Mouse (Mus musculus): ENCODE data around the gene Cerk. TPM values are rescaled to one million over a fixed set of nuclear protein-coding genes. Genes with fewer than 3 reads are reported as not detected.
"Not testable (repeated sequence)": the region's sequence is repeated elsewhere in the genome, so short reads cannot be mapped to it uniquely, and the experiment has no call there.

Cerk gene
- total RNA-seq (2015), result 25.0 and 26.5 TPM in 2 replicates
- total RNA-seq (2017), result 37.6 and 45.7 TPM in 2 replicates

DNA sequence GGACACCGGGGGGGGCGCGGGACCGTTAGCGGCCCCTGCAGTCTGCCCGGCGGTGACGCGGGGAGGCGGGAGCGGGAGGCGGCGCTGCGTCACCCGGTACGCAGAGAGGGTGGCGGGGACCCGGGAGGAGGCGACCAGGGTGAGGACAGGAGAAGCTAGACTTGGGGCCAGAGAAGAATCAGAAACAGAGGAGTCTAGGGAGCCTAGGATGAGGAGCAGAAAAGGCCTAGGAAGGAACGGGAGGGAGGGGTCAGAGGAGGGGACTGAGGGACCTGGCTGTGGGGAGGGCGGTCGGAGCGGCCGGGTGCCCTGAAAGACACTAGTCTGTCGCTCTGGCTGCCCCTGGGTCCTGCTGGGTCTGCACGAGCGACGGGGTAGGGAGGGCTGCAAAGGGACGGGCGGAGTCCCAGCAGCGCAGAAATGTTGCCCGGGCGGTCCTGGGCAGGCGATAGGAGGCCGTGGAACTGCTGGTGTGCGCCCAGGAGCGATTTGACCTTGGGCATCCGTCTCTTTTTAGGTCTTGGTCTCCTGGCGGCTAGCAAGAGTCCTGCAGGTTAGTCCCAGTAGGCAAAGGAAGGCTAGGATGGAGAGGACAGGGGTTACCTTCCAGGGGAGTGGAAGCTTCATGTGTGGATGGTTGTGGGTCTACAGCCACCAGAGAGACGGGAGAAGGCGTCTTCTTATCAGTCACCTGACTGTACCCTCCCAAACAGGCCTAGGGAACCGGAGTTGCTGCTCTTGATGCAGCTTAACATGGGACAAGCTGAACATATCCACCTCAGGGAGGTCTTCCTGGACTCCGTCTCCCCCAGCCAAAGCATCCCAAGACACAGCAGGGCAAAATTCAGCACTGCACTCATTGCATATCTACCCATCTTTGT is at the start of gene Cerk:
Cerk (minus strand) TSS at position 453 of the 881 bp plus-strand sequence.
- ATAC-seq (replicated peaks; ENCODE audit: poor library complexity), result peak; percentile 59

DNA sequence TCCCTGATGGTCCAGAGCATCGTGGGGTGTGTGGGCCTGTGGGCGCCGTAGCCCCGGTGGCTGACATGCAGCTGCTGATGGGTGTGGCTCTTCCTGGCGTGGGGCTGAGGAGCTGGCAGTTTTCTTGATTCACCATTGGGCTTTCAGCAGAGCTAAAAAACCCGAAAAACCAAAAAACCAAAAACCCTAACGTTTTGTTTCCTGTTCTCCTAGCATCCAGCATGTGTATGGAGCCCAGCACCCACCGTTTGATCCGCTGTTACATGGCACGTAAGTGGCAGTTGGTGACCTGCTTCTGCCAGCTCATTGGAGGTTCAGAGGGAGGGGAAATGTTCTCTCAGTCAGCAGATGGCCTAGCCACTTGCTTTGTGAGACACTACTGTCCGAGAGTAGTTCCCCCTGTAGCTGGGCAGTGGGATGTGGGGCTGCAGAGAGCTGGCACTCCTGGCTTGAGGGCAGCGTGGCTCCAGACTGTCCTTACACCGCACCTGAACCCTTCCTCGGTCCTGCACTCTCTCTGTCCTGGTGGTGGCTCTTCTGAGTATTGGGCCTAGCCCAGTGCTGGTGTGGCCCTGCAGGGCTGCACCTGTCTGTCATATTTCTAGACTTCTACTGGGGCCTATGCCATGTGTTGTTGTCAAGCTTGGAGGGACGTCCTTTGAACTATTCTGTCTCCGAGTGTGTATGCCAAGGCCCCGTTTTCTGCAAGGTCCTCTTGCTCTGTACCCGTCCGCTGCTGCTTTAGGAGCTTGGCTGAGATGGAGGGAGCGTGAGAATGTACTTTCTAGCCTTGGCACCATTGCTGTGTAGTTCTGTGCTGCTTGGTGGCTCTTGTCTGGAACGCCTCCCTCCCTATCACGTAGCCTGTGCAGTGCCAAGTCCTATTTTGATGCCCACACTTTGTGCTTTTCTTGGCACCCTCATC is 48.8 kb upstream of the Cerk start:
- peak; percentile 50 for ATAC-seq (replicated peaks; ENCODE audit: poor library complexity)

DNA sequence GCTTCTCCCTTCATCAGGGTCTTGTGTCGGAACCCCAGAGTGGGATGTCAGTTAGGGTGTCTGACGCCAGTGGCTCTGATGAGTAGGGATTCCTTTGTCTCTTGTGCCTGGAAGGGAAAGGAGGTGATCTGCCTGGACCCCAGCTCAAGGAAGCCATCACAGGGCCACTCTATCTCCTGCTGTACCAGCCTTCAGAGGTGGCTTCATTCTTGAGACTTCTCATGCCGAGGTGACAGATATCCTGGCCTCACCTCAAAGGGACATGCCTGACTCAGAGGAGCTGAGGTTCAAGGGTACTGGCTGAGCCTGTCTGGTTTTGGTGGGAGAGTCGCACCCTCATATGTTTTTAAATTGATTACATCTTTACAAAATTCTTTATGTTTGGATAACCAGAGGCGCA is 48.1 kb upstream of the Cerk start:
- ATAC-seq (replicated peaks; ENCODE audit: poor library complexity), result no peak

DNA sequence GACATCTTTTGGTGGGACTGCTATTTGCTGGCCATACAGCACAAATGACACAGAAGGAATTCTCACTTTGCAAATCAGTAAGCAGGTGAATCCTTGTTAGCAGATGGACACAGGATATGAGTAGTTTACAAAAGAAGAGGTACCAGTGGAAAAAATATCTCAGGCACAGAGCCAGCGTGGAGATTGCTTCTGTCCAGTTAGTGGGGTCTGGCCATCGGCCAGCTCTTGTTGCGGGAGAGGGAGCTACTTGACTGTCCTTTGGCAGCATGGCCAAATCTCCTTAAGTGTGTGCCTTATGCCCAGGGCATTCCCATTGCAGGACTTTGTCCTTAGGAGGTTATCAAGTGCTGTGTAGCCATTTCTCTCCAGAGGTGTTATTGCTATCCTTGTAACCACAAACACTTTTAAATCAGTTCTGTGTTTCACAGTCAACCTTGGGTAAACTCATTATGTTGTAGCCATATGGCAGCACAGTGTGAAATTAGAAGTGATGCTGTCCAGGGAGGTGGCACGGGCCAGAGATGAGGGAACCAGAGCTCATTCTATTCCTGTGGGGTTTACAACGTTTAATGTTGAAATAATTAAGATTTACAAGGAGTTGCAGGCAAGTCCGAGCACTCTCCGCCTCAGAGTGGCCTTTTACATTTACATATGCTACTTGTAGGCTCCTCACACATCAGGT is 46.0 kb upstream of the Cerk start:
- no peak for ATAC-seq (replicated peaks; ENCODE audit: poor library complexity)

DNA sequence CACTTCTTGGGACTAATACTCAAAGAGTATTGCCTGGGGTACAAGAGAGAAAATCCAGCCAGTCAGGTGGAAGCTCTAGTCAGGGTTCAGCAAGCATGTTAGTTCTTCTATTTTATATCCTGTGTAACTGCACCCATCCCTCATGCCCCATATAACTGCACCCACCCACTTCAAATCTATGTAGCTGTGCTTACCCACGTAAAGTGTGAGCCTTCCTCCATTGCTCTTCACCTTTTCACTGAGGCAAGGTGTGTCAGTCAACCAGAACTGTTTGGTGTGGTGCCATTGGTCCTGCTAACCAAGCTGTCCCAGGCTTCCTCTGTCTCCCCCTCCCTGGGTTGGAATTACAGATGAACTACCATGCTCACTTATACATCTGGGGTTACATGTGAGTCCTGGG is 45.2 kb upstream of the Cerk start:
- no peak for ATAC-seq (replicated peaks; ENCODE audit: poor library complexity)

DNA sequence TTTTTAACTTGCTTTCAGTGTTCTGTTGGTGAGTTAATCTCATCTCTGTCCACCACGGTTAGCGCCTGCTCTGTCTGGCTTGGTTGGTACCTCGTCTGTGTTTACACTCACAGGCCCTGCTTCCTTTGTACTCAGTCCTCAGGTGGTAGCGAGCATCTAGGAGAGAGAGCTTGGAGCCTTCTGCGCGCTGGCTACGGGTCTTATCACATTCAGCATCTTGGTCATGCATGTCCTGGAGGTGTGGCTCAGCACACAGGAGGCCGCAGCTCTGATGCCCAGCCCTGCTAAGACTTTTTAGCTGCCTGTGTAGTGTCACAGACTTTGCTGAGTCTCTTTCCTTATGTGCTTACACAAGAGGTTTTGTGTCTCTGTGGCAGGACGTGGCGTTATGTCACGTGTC is 43.7 kb upstream of the Cerk start:
- no peak for ATAC-seq (replicated peaks; ENCODE audit: poor library complexity)

DNA sequence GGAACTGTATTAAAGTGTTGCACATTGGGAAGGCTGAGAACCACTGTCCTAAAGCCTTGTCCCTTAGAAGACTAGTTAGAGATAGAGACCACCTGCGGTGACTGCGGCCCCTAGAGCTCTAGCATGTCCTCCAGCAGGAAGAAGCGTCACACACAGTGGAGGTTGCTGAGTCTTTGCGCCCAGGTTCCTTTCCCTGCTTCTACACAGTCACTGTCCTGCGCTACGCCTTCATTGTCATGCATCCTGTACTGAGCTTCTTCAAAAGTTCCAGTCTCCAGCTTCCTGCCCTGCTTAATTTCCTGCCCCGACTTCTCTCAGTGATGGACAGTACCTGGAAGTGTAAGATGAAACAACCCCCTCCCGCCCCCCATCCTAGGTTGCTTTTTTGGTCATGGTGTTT is 43.1 kb upstream of the Cerk start:
- ATAC-seq (replicated peaks; ENCODE audit: poor library complexity), result no peak

DNA sequence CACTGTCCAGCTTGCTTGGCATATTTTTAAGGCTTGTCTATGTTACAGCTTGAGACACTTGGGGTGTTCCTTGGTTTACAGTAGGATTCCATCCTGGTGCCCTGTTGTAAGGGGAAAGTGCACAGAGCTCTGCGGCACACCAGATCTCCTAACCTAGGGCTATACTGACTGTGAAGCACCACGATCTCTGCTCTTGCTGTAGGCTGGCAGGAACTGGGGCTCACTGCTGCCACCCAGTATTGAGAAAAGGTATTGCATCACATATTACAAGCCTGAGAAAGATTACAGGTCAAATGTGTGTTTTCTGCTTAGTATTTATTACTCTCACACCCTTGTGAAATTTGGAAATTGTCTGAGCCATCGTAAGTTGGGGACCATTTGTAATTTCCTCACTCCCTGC is 42.2 kb upstream of the Cerk start:
- ATAC-seq (replicated peaks; ENCODE audit: poor library complexity), result peak; percentile 74

DNA sequence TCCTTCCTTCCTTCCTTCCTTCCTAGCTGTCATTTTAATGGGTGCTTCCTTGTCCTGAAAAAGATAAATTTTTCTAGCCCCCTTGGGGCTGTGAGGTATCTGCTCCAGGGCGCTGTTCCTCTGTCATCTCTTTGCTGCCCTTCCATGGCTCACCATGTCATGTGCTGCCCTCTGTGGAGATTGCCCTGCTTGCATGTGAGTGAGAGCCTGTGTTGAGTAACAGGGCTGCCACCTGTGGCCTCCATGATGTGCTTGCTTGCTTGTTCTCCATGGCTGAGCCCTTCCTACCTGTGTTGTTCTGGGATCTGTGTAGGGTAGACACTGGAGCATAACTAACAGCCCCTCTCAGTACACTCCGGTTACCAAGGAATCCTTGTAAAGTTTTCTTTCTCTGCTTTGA is 41.0 kb upstream of the Cerk start:
- no peak for ATAC-seq (replicated peaks; ENCODE audit: poor library complexity)

DNA sequence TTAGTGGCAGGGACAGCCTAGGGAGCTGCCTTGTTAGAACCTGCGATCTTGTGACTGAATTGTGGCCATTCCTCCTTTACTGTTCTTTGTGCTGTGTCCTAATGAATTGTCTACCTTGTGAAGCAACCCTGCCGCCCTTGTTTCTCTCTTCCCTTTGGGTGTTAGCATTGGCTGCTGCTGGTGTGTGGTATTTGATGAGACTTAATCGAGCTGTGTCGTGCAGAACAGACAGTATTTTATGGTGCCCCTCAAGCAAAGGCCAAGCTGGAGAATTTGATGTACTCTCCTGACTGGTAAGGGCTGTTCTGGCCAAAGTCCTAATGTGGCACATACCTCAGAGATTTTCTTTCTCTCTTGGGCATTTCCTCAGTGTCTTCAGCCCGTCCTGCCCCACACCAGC is 40.3 kb upstream of the Cerk start:
- no peak for ATAC-seq (replicated peaks; ENCODE audit: poor library complexity)

DNA sequence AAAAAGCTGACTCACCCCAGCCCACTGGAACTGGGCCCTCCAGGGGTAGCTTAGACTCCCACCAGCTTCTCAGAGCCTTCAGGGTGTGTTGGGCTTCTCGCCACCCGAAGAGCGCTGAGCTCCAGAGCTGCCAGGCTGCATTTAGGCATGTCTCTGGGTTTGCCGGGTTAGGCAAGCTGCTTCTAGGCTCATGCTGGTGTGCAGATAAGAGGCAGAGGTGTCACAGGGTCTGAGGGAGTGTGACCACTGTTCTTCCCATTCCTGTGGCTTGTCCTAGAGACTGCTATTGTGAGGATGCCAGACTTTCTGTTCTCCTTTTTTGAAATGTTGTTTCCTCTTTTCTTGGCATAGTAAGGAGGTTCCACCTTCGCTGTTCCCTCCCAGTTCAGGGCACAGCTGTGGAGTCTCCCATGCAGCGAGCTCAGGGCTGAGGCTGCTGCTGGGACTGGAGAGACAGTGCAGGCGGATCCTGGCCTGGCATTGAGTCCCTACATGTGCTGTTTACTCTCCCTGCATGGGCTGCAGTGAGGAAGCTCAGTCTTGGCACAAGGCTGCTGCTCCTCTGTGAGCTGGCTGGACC is 39.1 kb upstream of the Cerk start:
- peak; percentile 88 for ATAC-seq (replicated peaks; ENCODE audit: poor library complexity)

DNA sequence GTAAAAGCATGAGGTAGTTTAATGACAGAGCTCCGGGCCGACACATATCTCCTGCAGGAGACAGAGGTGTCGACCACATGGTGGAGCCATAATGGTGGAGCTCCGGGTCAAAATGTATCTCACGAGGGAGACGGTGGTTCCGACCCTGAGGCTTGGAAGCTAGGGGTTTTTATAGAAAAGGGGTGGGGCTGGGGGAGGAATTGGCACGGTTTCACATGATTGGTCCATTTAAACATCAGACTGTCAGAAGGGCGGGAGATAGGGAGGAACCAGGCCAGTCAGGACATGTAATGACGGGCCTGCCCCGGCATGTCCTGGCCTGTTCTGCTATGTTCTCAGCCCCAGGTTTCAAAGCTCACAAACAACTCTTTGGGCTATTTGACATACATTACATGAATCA is 36.0 kb upstream of the Cerk start:
- not testable (repeated sequence) for ATAC-seq (replicated peaks; ENCODE audit: poor library complexity)

DNA sequence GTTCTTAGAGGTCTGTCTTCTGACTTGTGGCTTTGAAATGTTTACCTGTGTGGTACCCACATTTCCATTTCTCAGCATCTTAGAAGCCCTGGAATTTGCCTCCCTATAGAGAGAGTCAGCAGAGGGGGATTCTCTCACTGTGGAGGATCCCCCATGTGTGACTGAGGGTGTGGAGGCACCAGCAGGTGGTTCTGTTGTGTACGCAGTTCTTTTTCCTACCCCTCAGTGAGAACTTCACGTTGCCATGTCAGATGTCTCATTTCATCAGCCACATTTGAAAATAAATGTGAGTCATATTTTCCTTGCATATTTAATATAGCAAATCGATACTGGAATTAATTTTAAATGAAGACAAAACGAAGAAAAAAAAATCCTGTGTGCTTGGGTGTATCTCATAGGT is 35.4 kb upstream of the Cerk start:
- ATAC-seq (replicated peaks; ENCODE audit: poor library complexity), result no peak

DNA sequence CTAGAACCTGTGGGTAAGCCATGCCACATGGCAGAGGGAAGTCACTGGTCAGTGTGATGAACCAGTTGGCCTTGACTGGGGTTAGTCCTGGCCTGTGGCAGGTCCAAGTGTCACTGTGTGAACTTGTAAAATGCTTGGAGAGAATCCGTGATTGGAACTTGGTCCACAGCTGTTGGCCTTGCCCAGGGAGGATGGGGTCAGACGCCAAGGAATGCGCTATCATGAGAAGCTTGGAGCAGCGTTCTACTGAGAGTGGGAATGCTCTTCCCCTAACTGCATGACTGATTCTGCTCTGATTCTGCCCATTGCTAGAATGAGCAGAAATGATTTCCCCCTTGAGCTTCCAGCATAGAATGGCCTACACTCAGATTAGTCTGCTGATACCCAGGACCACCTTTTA is 34.8 kb upstream of the Cerk start:
- ATAC-seq (replicated peaks; ENCODE audit: poor library complexity), result no peak

DNA sequence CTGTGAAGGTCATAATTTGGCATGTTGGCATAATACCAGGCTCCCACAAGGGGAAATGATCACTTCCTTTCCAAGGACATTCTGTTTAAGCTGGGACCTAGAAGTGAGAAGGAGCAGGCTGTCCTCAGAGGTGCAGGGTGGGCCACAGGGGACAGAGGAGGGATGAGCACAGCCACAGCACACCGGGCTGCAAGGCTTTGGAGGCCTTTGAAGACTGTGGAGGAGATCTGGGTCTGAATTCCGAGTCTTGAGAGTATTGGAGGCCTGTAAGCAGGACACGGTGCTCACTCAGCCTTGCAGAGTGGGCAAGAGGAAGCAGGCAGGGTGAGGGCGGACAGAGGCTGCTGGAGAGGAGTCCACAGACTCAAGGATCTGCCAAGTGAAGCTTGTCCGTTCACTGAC is 34.3 kb upstream of the Cerk start:
- ATAC-seq (replicated peaks; ENCODE audit: poor library complexity), result 0 out of 2 replicates have a peak, but pooled peaks have one; percentile 7

DNA sequence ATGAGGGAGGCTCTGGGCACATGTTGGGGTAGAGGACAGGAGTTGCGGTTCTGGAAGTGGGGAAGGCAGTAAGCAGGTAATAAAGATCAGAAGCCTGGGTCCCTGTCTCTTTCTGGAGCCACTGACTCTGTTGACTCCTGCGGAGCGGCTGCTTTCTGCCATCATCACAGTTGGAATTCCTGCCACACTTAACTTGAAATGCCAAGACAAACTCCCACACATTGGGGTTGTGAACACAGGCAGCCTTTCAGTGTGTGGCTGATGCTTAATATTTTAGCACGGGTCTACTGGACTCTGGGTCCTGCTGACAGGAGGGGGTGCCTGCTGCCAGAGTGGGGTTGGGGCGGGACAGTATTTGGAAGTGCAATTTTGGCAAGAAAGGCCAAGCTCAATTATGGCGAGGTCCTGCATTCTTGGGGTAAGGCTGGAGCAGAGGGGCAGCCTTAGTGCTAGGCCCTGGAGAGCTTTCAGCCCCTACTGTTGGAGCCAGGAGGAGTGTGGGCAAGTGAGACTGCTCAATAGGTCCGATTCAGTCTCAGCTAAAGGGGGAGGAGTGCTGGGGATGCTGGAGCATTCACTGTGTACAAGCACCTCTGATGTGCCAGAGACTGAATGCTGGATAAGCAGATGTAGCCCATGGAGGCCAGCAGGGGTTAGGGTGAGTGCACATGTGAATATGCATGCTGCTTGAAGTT is 33.7 kb upstream of the Cerk start:
- ATAC-seq (replicated peaks; ENCODE audit: poor library complexity), result no peak

DNA sequence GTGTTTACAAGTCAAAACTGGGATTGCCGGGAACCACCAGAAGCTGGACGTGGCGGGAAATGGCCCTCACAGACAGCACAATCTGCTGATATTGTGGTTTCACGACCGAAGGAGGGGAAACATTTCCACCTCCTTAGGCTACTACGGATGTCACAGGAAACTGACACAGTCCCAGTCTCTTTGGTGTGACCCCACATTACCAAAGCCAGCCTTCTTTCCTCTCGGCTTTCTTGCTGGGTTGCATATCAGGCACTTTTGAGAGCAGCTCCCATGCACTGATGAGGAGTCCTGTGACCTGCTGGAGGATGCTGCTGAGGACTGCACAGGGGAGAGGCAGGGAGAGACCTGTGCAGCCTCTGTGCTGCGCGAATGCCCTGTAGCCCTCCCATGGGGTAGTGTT is 30.7 kb upstream of the Cerk start:
- not testable (repeated sequence) for ATAC-seq (replicated peaks; ENCODE audit: poor library complexity)

DNA sequence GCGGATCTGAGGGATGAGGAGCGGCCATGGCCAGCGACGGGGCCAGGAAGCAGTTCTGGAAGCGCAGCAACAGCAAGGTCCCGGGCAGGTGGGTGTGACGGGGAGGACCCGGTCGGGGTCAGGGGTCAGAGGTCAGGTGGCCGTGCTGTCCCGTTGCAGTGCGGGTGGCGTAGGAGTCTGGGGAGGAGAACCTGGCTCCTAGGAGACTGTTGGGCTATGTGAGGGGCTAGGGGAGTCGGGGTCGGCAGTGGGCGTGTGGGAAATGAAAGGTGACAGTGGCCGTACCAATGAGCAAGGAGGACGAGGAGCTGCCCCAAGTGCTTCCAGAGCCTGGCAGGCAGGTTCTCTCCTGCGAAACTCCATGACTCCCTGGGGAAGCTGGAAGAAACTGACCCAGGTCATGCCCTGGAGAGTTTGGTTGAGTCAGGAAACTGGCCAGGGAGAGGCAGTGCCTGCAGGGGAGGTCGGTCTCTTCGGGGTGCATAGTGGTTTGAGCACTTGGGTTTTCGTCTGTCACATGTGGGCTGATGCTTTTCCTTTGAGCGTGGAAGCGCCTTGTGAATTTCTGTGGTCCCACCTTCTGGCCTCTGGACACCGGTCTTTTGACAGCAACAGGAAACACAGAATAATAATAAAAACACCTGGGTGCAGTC is 28.7 kb upstream of the Cerk start:
- ATAC-seq (replicated peaks; ENCODE audit: poor library complexity), result no peak

DNA sequence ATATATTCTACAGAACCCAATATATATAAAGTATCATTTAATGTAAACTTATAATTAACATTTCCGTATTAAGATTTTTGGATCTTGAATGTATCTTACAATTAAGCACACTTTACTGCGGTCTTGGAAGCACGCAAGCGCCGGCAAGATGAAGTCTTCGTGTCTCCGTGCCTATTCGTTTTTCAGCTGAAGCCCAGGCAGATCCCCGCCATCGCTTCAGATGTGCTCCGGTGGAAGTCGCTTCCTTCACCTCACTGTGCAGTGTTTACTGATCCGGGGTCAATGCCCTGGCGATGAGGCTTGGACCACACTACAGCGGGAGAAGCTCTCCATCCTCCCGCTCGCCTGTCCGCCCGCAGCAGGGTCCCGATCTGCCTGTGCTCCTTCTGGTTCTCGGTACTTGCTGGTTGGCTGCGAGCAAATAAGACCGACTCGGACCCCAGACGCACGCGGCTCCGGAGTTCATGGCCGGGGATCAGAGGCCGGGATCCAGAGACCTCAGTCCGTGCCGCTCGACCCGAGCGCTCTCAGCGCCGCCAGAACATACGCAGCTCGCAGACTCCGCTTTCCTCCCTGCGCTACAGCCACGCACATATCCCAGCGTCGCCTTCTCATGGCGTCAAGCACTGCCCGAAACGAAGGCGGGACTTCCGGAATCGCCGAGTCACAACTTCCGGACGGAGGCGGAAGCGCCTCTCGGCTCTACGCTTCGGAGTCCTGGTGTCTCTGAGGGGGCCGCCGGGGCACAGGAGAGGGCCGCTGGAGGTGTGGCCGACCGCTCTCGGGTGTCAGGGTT is 28.0 kb upstream of the Cerk start, which contains the start of gene Tbc1d22a:
Tbc1d22a (plus strand) TSS at position 707 of the 796 bp plus-strand sequence.
- peak; percentile 94 for ATAC-seq (replicated peaks; ENCODE audit: poor library complexity)

Measured in megakaryocyte progenitor cell, adult 5-6 weeks (primary cell).